Mouse (Mus musculus) intestine, embryonic 15.5 days (tissue): ENCODE data around the gene Cbfb. TPM values are rescaled to one million over a fixed set of nuclear protein-coding genes. Genes with fewer than 3 reads are reported as not detected.

Experiments
- ATAC-seq: fragments of 200-750 bp; cut with Nextera tagmentation; 2 replicates; pipeline ENCODE4 v1.8.0; 2017; ENCODE audit warnings: moderate TSS enrichment, moderate library complexity
- H3K27ac ChIP-seq: fragments of 300-500 bp; sonication (generic); 2 replicates; pipeline ENCODE4 v1.5.1; 2015; ENCODE audit warnings: mild to moderate bottlenecking, inconsistent platforms
- H3K27me3 ChIP-seq: fragments of 300-500 bp; sonication (generic); replicated peaks from 2 replicates; pipeline ENCODE4 v1.6.1; 2015; ENCODE audit warnings: inconsistent platforms
- H3K36me3 ChIP-seq: fragments of 300-500 bp; sonication (generic); 2 replicates; pipeline ENCODE4 v1.6.1; 2015; ENCODE audit warnings: inconsistent platforms
- H3K4me1 ChIP-seq: fragments of 300-500 bp; sonication (generic); replicated peaks from 2 replicates; pipeline ENCODE4 v1.6.1; 2015; ENCODE audit warnings: inconsistent platforms
- H3K4me2 ChIP-seq: fragments of 300-500 bp; sonication (generic); replicated peaks from 2 replicates; pipeline ENCODE4 v1.6.1; 2015; ENCODE audit warnings: mild to moderate bottlenecking, inconsistent platforms
- H3K4me3 ChIP-seq: fragments of 300-500 bp; sonication (generic); replicated peaks from 2 replicates; pipeline ENCODE4 v1.5.1; 2015; ENCODE audit warnings: inconsistent platforms
- H3K9ac ChIP-seq: fragments of 300-500 bp; sonication (generic); 2 replicates; pipeline ENCODE4 v1.6.1; 2015; ENCODE audit warnings: inconsistent platforms
- H3K9me3 ChIP-seq: fragments of 300-500 bp; sonication (generic); 2 replicates; pipeline ENCODE4 v1.6.1; 2016; ENCODE audit warnings: inconsistent platforms
- WGBS: fragments of 180-500 bp; shearing (Covaris S2); methylation state at CpG from one replicate; pipeline ENCODE4 v1.1.7; 2015; 5-methylcytosine and 5-hydroxymethylcytosine counted together
- polyA plus RNA-seq: library from polyadenylated mRNA; unstranded; fragments of >200 nt; fragmentation: Nextera tagmentation; extraction: Ambion mirVana; gene quantifications from 2 replicates; pipeline ENCODE4 v1.2.1, GENCODE M21; 2015

The Cbfb gene
- polyA plus RNA-seq, 1 experiment from 2014 or later = 47.1 TPM

GRCm38 (mm10) chr8:105254966-105255350 lies 84.5 kb downstream of the Cbfb start, which contains the start of gene B3gnt9:
TSS of gene B3gnt9 (minus strand) at chr8:105255153.
- peak; percentile 76 for ATAC-seq
- Histone ChIP-seq H3K4me2 (peak within 1 kb of the TSS; percentile 99), H3K9ac (peak within 1 kb of the TSS; percentile 71), H3K27ac (peak within 1 kb of the TSS; percentile 86), H3K36me3 (peaks cover 15% of the 10 kb centered on the region), H3K4me1 (peaks cover 33% of the 10 kb centered on the region), H3K4me3 (peak within 1 kb of the TSS; percentile 61), H3K27me3 (peaks cover 13% of the 10 kb centered on the region), H3K9me3 (no peaks in the 10 kb centered on the region)
- WGBS = 2% methylated on average over 14 of the region's 14 CpGs

DNA sequence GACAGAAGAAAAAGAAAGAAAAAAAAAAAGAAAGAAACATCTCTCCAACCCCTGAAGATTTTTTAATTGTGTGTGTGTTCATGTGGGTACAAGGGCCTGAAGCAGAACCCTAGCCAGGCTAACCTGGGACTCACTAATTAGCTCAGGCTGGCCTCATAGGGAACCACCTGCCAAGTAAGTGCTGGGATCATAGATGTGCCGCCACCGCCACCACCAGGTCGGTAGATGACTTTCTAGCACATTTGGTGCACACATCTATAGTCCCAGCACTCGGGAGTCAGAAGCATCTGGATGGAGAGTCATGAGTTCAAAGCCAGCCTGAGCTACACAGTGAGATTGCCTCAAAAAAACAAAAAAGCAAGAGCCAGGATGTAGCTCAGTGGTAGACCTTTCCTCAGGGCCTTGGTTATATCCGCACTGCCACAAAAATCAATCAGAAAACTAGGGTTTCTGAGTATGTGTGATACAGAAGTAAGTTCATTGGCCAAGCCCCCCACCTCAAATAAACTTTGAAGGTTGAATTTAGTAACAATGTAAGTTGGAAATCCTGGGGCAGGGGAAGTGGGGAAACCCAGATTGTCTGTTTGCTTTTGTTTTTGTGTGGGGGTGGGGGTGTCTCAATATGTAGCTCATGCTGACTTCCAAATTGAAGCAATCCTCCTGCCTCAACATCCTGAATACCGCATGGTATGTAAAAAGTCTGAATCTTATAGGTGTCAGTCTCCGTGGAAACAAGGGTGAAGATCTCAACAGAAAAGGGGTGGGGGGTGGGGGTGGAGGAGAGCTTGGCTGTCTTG lies 87.0 kb downstream of the Cbfb start:
- WGBS = 81% methylated on average over 7 of the region's 7 CpGs
- Histone ChIP-seq H3K9me3 (no peaks in the 10 kb centered on the region), H3K27me3 (peaks cover 16% of the 10 kb centered on the region), H3K9ac (no peak overlapping the region), H3K27ac (no peak overlapping the region), H3K4me2 (no peak overlapping the region), H3K4me1 (peaks cover 35% of the 10 kb centered on the region), H3K4me3 (no peak overlapping the region), H3K36me3 (peaks cover 5% of the 10 kb centered on the region; the same call in 1 of the 2 replicates)
- no peak for ATAC-seq

DNA sequence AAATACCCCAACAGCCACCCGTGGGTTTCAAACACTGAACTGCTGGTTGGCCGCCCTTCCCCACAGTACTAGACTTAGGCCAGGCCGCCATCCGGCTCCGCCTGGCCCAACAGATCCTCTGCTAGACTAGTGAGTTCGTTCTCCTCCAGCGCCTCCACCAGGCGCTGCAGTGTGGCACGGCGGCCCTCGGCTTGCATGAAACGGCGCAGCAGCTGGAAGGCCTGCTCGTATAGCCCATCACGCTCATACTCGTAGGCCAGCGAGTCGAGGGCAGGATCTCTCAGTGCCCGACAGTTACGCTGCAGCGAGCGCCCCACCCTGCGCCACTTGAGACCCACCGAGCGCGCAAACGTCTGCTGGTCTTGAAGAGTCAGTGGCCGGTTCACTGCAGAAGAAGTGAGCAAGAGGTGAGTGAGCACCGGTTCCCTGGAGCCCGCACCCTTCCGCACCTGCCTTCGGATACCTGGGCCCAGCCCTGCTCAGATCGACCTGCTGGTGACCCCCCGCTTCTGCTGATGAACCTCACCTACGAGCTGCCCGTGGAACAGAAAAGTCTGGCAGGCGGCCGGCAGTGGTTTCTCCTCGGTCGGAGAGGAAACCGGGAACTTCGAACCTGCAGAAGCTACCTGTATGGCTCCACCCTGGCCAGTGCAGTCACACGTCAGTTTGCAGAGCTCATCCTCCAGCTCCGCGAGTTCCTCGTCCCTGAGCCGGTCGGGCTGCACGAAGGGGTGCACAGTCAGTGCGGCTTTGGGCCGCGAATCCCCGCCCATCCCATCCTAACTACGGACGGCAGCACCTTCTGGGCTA lies 88.6 kb downstream of the Cbfb start:
- no peaks in the 10 kb centered on the region for H3K36me3 ChIP-seq
- H3K27ac ChIP-seq = no peak overlapping the region
- H3K27me3 ChIP-seq = peaks cover 16% of the 10 kb centered on the region
- H3K9ac ChIP-seq = peak overlapping the region; percentile 34
- H3K4me2 ChIP-seq = peak overlapping the region; percentile 82
- peak; percentile 9 for ATAC-seq
- peaks cover 29% of the 10 kb centered on the region for H3K4me1 ChIP-seq
- peak overlapping the region; percentile 33 for H3K4me3 ChIP-seq
- WGBS = 13% methylated on average over 55 of the region's 55 CpGs
- no peaks in the 10 kb centered on the region for H3K9me3 ChIP-seq

DNA sequence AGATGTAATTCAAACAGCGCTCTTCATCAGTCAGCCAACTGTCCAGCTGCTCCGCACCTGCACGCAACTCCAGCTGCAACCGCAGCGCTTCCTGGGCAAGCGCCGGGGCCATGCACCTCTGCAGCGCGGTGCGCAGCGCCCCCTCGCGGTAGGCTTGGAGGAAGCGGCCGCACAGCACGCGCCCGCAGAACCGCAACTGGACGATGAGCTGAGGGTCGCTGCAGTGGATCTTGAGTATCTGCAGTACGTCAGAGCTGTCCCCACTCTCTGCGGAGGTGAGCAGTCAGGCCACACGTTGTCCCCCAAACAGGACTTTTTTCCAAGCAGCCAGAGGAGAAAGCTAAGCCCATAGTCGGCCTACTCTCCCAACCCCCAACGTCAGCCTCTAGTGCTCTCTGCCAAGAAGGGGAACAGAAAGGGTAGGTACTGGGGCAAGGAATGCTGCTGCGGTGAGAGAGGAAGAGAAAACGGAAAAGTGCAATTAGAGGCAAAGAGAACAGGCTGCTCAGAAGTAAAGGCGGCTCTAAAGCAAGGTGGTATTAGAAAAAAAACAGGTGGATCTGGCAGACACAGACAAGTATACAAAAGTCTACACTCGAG lies 89.3 kb downstream of the Cbfb start:
- ATAC-seq = peak; percentile 55
- no peak overlapping the region for H3K27ac ChIP-seq
- H3K4me1 ChIP-seq = peaks cover 25% of the 10 kb centered on the region
- no peaks in the 10 kb centered on the region for H3K9me3 ChIP-seq
- no peaks in the 10 kb centered on the region for H3K36me3 ChIP-seq
- peak overlapping the region; percentile 33 for H3K4me3 ChIP-seq
- H3K9ac ChIP-seq = peak overlapping the region; percentile 34
- H3K27me3 ChIP-seq = peaks cover 16% of the 10 kb centered on the region
- WGBS = 5% methylated on average over 30 of the region's 30 CpGs
- peak overlapping the region; percentile 82 for H3K4me2 ChIP-seq

DNA sequence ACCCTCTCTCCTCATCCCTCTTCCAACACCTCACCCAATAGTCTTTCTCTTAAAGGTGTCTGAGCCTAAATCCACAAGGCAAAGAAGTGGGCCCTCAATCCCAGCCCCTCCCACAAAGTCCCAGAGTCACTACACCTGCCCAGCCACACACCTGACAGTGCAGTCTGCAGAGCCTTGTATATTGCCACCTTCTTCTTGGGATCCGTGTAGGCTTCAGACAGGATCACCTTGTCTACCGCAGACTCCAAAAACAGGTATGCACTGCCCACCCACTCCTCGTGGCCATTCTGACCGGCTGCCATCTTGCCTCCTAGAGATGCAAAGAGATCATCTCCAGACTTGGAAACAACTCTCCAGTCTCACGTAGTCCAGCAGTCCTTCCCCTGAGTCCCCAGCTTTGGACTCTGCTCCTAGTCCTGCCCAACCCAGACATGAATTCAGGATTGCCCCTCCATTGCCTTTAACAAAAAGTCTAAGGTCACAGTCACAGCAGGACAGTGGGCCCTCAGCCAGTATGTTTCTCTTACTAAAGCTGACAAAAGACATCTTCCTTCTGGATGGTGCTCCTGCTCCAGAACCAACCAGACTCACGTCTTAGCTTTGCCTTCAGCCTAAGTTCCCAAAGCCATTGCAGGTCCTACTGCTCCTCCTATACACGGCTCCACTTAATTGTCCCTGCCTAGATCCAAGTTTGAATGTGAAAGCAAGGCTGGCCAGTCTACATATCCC lies 90.1 kb downstream of the Cbfb start:
- Histone ChIP-seq H3K9me3 (no peaks in the 10 kb centered on the region), H3K9ac (no peak overlapping the region), H3K4me3 (no peak overlapping the region), H3K27ac (no peak overlapping the region), H3K4me2 (peak overlapping the region; percentile 82; the same call in 1 of the 2 replicates), H3K36me3 (no peaks in the 10 kb centered on the region), H3K27me3 (peaks cover 16% of the 10 kb centered on the region), H3K4me1 (peaks cover 21% of the 10 kb centered on the region)
- WGBS = 72% methylated on average over 7 of the region's 7 CpGs
- ATAC-seq = no peak

- no peak for ATAC-seq
- WGBS = 86% methylated on average over 12 of the region's 12 CpGs
Measured at GRCm38 (mm10) chr8:105261326-105261980, 91.0 kb downstream of the Cbfb start.

GRCm38 (mm10) chr8:105263244-105263912 lies 92.9 kb downstream of the Cbfb start:
- no peak for ATAC-seq
- Histone ChIP-seq H3K4me1 (peaks cover 24% of the 10 kb centered on the region), H3K9ac (no peak overlapping the region), H3K36me3 (no peaks in the 10 kb centered on the region), H3K27me3 (peaks cover 30% of the 10 kb centered on the region), H3K9me3 (no peaks in the 10 kb centered on the region), H3K4me3 (peak overlapping the region; percentile 63), H3K27ac (no peak overlapping the region), H3K4me2 (peak overlapping the region; percentile 78)
- 44% methylated on average over 16 of the region's 16 CpGs for WGBS

More at GRCm38 (mm10) chr8:105261326-105261980, 91.0 kb downstream of the Cbfb start:
- Histone ChIP-seq H3K27ac (no peak overlapping the region), H3K4me1 (peaks cover 19% of the 10 kb centered on the region), H3K27me3 (peaks cover 16% of the 10 kb centered on the region), H3K4me2 (no peak overlapping the region), H3K4me3 (no peak overlapping the region), H3K9ac (no peak overlapping the region), H3K9me3 (no peaks in the 10 kb centered on the region), H3K36me3 (no peaks in the 10 kb centered on the region)

- H3K4me1 ChIP-seq = peaks cover 29% of the 10 kb centered on the region
- no peaks in the 10 kb centered on the region for H3K36me3 ChIP-seq
- no peak within 1 kb of the TSS for H3K27ac ChIP-seq
- no peaks in the 10 kb centered on the region for H3K9me3 ChIP-seq
- peak; percentile 86 for ATAC-seq
- peaks cover 30% of the 10 kb centered on the region for H3K27me3 ChIP-seq
- peak within 1 kb of the TSS; percentile 63 for H3K4me3 ChIP-seq
- under 1% methylated on average over 54 of the region's 54 CpGs for WGBS
- peak within 1 kb of the TSS; percentile 63 for H3K9ac ChIP-seq
- peak within 1 kb of the TSS; percentile 78 for H3K4me2 ChIP-seq
Measured at GRCm38 (mm10) chr8:105264024-105264982, 93.8 kb downstream of the Cbfb start, which contains the start of the genes Tradd and Fbxl8. TSS of gene Tradd (minus strand) at chr8:105264609. TSS of gene Fbxl8 (plus strand) at chr8:105264648.

GRCm38 (mm10) chr8:105265128-105265527 lies 94.7 kb downstream of the Cbfb start:
- Histone ChIP-seq H3K9ac (peak overlapping the region; percentile 31; the same call in 1 of the 2 replicates), H3K36me3 (no peaks in the 10 kb centered on the region), H3K4me1 (peaks cover 28% of the 10 kb centered on the region), H3K9me3 (no peaks in the 10 kb centered on the region), H3K27me3 (peaks cover 36% of the 10 kb centered on the region), H3K4me3 (peak overlapping the region; percentile 63), H3K4me2 (peak overlapping the region; percentile 78), H3K27ac (no peak overlapping the region)
- ATAC-seq = peak; percentile 23
- 8% methylated on average over 10 of the region's 10 CpGs for WGBS

DNA sequence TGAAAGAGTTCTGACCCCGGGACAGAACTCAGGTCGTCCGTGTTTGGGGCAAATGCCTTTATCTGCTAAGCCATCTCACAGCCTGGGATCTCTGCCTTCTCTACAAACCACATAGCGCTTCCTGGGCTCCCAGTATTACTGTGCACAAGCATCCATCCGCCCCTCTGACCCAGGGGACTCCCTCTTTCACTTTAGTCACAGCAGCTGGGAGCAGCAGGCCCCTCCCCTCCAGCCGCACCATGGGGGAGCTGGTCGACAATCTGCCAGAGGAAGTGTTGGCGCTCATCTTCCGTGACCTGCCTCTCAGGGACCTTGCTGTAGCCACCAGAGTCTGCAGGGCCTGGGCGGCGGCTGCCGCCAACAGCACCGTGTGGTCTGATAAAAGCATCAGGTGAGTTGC lies 96.3 kb downstream of the Cbfb start:
- no peaks in the 10 kb centered on the region for H3K9me3 ChIP-seq
- peaks cover 49% of the 10 kb centered on the region for H3K27me3 ChIP-seq
- H3K4me1 ChIP-seq = peaks cover 36% of the 10 kb centered on the region
- 42% methylated on average over 13 of the region's 13 CpGs for WGBS
- ATAC-seq = no peak
- H3K9ac ChIP-seq = no peak overlapping the region
- no peak overlapping the region for H3K4me2 ChIP-seq
- H3K4me3 ChIP-seq = no peak overlapping the region
- H3K27ac ChIP-seq = no peak overlapping the region
- no peaks in the 10 kb centered on the region for H3K36me3 ChIP-seq
